ENCODE assay signal across 8 mouse cellular contexts in genomic region chr16:75617651-75618349, GRCm38 (mm10). TPM values are rescaled to one million over a fixed set of nuclear protein-coding genes. Genes with fewer than 3 reads are reported as not detected.
DNase-seq lines count a peak whose midpoint lies in the region; ATAC-seq lines count a peak whose summit lies in the region.

No protein-coding gene starts in this region.

- H3K4me3 ChIP-seq in forebrain, embryonic 12.5 days (replicated peaks), result no peak overlapping the region

- H3K9me3 ChIP-seq in forebrain, embryonic 12.5 days, result no peaks in the 10 kb centered on the region

- 74% methylated on average over 2 of the region's 2 CpGs for WGBS in forebrain, embryonic 12.5 days

- no peak overlapping the region for H3K9ac ChIP-seq in forebrain, embryonic 12.5 days

- H3K4me1 ChIP-seq in forebrain, embryonic 12.5 days, result no peaks in the 10 kb centered on the region

- no peak overlapping the region for H3K27ac ChIP-seq in forebrain, embryonic 12.5 days

- no peak overlapping the region for H3K4me2 ChIP-seq in forebrain, embryonic 12.5 days

- DNase-seq in heart, adult 8-10 months (ENCODE audit: low spot score), result peak; percentile 11
- no peak for DNase-seq in heart, postnatal 25 days (ENCODE audit: low spot score)
- DNase-seq in 416B (ENCODE audit: low read depth), result peak; percentile 80
- DNase-seq in Muller cell, postnatal 12 days (ENCODE audit: inconsistent ontology term), result peak; percentile 22
- peak; percentile 23 for DNase-seq in kidney, postnatal 14 days
- DNase-seq in naive thymus-derived CD4-positive, alpha-beta T cell, adult 2 months (ENCODE audit: low read depth), result peak; percentile 58
- no peak for DNase-seq in gastrocnemius, adult 8-10 months (ENCODE audit: low spot score in 2 of 2)

- H3K36me3 ChIP-seq in forebrain, embryonic 12.5 days (replicated peaks), result no peaks in the 10 kb centered on the region

- intact Hi-C loops in heart, postnatal 25 days (cut with DNase I), result loop anchor here (1.0 kb wide), 1 partner anchor 1282 kb away; no protein-coding TSS in a partner anchor

- H3K27me3 ChIP-seq in forebrain, embryonic 12.5 days, result no peaks in the 10 kb centered on the region

- peak; percentile 61; the same call in 1 of the 2 replicates for ATAC-seq in forebrain, embryonic 12.5 days (ENCODE audit: low FRiP score)

RNA-seq across cellular contexts. Expression of gene Rbm11, which starts 25.2 kb away (rescaled TPM):
- total RNA-seq in heart, adult 8-10 months (2022), result under 1 TPM in 1 of 4 experiments, not detected in 3; 0.14 TPM
- total RNA-seq in heart, postnatal 25 days (2021), result not detected
- 0.92 and 1.0 TPM in 2 replicates for polyA plus RNA-seq in forebrain, embryonic 12.5 days (2016; fragmentation: Nextera tagmentation; extraction: Ambion mirVana)
- under 1 TPM in 1 of 4 experiments, not detected in 3; 0.22 TPM for total RNA-seq in gastrocnemius, adult 8-10 months (2022)

RNA-seq across cellular contexts. Expression of gene Lipi, which starts 31.9 kb away (rescaled TPM):
- total RNA-seq in heart, adult 8-10 months (2022), result not detected
- not detected for total RNA-seq in heart, postnatal 25 days (2021)
- not detected in 2 replicates for polyA plus RNA-seq in forebrain, embryonic 12.5 days (2016; fragmentation: Nextera tagmentation; extraction: Ambion mirVana)
- not detected for total RNA-seq in gastrocnemius, adult 8-10 months (2022)

Comparison
In these comparisons a context has a peak if more than half of its experiments do, and no peak if none do; other contexts are left out.
1. DNase-seq: peak in heart, adult 8-10 months (single experiment), 416B (single experiment), Muller cell, postnatal 12 days (single experiment), kidney, postnatal 14 days (single experiment) and naive thymus-derived CD4-positive, alpha-beta T cell, adult 2 months (single experiment); none in heart, postnatal 25 days (single experiment) and gastrocnemius, adult 8-10 months (0 of 2).